Mouse (Mus musculus) retina, postnatal 1 day (tissue): ENCODE results near the gene Crebrf.

Experiments
- DNase-seq: peaks from one replicate; pipeline ENCODE4 v3.0.0-alpha.2; 2012

Gene Crebrf

DNA sequence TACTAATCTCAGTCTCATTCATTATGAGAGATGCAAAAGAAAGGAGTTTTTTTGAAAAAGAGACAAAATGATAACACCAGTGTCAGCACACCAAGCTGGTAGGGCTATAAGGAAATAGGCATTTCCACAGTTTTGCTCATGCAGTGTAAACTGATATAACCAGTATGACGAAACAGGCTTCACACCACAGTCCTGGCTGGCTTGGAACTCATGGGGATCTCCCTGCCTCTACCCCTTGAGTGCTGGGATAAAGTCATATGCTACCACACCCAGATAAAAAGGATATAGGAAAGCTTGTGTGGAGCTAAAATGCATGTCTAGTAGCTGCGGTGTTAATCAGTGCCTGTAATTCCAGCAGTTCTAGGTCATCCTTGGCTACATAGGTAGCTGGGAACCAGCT is 64.0 kb downstream of the Crebrf start:
- DNase-seq = no peak

DNA sequence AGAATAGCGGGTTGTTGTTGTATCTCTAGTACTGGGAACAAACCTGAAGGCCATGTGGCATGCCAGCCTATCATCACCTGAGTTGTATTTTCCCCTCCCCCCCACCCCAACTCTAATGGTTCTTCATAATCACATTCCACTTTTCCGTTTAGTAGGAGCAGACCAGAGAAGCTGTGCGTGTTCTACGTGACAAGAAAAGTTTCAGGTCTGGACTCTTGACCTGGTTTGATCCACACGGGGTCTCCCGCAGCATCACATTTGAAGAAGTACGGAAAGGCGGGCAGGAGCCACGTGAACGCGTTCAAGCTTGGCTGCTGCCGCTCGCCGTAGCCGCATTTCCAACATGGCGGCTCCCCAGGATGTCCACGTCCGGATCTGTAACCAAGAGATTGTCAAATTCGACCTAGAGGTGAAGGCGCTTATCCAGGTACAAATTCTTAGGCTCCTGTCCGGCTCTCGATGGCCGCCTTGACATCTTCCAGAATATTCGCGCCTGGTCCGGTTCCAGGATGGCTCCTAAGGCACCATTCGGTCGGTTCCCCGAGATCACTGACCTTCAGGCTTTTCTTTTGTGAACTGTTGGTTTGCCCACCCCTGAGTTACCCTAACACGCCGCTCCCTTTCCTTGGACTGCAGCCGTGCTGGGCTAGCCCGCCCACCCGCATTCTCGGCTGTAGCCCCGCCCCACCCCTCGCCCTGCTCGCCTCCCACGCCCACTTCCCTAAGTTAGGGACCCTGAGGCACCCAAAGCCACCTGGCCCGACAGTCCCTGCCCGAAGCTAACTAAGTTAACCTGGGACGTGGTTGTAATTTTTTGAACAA is 65.5 kb downstream of the Crebrf start, which contains the start of gene Bnip1:
Bnip1 (plus strand) TSS at position 317 of the 822 bp plus-strand sequence.
- DNase-seq = peak; percentile 88

DNA sequence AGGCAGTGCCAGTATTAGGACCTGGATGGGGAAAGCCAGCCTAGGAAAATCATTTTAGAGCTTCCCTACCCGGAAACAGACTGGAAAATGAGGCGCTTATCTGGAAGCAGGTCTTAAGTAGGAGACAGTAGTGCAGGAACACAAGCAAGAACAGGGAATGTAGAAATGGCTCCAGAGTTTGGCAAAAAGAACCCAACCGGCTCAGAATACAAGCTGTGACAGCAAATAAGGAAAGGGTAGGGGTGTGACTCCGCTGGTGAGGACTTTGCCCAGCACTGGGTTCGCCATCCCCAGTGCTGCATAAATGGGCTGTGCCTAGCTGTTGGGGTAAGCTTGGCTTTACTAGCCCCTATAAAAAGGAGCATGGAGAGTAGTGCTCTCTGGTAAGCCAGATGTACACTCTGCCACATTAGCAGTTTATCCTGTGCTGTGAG is 66.2 kb downstream of the Crebrf start:
- DNase-seq = no peak

DNA sequence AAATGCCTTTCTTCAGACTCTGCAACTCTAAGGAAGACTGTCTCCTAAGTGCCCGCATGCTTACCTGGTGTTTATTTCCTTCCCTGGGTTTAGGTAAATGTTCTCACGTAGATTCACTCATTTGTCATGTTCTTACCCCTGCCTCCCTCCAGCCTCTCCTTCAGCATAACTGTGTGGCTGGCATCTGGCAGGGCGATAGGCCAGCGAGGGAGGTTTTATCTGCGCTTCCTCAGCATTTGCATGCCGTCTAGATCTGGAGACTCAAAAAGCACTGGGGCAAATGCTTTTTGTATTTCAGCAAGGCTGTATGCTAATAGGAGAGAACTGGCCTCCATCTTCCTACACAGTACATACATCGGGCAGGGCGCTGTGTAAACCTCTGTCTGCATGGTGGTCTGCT is 69.1 kb downstream of the Crebrf start:
- DNase-seq = no peak

DNA sequence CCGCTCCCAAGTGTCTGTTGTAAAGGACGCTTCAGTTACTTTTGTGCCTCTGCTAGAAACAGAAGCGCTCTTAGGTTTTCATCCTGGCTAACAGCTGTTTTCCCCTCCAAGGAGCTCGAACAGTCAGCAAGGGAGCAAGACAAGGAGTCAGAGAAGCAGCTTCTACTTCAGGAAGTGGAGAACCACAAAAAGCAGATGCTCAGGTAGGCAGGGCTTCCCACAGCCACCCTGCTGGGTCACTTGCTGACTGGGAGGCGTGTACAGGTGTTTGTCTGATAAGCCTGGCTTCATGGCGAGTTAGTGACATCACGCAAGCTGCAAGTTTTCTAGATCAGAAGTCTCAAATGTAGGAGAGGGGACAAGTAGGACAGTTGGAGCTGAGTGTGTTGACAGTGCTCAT is 71.1 kb downstream of the Crebrf start:
- DNase-seq = no peak

DNA sequence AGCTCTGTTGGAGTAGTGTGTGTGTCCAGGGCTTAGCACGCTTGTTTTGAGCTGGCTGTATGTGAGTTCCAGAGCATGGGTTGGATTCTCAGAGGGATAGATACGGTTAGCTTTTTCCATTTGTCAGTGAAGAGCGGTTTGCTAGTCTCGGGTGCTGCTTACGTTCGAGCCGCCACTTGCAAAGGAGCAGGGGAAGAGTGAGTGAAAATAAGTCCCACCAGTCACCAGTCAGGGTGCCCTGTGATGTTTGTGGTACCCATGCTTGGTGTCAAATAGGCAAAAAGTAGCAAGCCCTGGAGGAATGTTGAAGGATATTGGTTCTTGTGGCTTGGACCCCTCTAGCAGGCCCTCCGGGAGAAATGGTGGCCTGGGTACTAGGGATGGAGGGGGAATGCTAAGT is 73.5 kb downstream of the Crebrf start:
- no peak for DNase-seq

DNA sequence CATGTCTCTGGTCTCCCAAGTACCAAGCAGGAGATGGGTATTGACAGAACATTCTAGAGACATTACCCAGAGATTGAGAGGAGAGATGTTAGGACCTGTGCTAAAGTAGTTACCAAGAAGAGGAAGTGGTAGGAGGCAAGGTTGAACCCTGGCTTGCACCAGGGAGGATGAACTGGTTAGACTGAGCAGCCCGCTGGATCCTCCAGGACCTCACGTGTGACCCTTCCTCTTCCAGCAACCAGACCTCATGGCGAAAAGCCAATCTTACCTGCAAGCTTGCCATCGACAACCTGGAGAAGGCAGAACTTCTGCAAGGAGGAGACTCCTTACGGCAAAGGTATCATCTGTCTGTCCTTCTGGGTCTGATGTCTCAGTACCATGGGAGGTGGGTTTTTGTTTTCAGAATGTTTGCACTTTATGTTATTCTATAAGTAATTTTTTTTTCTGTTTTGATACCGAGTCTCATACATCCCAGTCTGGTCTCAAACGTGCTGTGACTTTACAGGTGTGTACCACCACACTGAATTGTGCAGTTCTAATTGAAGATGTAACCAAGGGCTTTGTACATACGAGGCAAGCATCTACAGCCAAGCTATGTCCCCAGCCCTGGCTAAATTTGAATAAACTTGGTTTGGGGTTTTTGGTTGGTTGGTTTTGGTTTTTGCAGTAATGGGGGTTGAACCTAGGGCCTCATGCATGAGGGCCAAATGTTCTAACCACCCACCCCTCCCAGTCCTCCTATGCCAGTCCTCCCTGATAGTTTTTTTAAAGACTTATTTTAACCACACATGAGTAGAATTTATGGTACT is 74.2 kb downstream of the Crebrf start:
- no peak for DNase-seq

DNA sequence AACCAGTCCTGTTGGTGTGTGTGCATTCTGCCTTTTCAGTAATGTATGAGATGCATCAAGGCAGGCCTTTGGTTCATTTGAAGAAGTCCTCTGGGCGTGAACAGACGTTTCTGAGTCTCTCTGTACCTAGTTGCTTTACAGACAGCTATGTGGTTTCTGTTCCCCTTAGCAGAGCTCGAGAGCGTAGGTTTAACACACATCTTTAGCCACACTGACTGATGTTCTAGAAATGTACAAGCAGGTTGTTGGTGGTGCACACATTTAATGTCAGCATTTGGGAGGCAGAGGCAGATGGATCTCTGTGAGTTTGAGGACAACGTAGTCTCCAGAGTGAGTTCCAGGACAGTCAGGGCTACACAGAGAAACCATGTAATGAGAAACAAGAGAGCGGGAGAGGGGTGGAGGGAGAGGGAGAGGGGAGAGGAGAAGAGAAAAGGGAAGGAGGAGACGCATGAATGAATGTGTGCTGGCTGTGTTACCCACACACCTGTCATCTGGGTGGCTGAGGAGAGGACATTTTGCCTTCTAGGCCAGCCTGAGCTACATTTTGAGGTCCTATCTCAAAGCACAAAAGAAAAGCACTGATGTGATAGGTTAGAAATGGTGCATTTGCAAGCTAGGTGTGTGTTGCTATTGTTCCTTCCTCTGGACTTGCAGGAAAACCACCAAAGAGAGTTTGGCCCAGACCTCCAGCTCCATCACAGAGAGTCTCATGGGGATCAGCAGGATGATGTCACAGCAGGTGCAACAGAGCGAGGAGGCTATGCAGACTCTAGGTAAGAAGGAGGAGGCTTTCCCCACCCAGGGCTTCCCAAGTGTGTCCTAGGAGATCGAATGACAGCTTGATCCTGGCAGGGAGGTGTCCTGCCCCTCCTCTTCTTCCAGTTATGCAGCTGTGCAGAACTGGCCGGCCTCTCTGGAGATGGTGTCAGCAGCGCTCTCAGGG is 75.1 kb downstream of the Crebrf start:
- DNase-seq = no peak

DNA sequence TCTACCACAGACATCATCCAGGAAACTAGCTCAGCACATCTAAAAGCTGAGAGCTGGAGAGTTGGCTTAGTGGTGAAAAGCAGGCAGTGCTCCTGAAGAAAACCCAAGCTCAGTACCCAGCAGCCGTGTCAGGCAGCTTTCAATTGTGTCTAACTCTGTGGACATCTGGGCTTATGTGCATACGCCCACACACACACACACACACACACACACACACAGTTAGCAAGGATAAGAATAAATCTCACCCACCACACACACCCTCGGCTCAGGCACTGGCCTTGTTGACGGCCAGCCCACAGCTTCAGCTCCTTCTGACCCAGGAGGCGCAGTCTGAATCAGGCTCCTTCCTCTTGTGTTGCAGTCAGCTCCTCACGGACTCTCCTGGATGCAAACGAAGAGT is 76.1 kb downstream of the Crebrf start:
- no peak for DNase-seq

DNA sequence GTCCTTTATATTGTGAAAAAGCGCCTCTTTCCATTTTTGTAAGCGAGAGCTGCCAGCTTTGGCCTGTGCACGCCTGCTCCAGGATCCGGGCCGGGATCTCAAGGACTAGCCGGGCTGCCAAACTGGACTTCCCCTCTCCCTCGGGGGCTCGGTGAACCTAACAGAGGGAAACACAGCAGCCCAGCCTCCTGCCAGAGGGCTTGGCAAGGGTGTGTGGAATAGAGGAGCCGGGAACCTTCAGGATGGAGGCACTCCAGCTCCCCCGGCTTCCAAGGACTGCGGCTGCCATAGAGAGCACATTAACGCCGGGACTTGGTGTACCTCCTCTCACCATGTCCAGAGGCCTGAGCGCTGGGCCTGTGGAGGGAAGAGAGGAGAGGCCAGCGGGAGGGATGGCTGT is 76.6 kb downstream of the Crebrf start:
- DNase-seq = no peak

DNA sequence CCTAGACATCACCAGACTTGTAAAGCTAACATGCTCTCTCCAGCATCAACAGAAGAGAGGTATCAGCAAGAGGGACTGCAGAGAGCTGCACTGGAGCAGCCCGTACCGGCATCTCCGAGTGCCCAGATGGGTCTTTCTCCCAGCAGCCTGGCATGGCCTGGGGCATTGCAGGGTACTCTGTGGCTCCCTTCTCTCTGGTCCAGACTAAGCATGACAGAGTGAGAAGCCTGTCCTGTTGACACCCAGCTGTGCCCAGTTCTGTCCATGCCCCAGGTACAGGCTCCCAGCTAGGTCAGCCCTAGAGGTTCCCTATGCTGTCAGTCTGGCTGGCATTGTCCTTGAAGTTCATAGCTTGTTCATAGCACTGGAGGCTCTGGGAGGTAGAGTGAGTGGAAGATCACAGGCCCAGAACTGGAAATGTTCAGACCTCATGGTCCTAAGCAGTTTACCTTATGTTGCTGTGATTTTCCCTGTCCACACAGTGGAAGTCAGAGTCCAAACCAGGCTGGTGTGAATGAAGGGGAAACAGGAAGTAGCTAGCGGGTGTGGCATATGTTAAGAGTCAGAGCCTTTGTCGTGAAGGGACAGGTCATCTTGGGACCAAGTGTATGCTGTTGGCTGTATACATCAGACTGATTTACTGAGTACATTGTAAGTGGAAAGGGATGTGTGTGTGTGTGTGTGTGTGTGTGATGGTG is 77.8 kb downstream of the Crebrf start:
- DNase-seq = no peak

DNA sequence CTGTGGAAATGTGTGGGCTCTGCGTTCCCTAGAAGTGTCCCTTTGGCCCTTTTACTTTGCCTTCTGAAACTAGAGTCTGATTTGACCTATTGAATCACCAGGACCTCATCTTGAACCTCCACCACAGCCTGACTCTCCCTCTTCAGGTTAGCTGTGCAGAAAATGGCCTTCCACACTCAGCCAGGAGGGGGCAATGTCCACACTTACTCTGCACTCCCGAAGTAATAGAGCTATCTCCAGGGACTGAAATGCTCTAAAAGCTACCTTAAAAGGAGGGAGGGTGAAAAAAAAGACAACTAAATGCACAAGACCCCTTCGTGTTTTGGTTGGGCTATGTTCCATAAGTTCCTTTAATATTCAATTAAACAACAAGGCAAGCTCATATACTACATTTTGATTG is 79.3 kb downstream of the Crebrf start:
- DNase-seq = peak; percentile 51

DNA sequence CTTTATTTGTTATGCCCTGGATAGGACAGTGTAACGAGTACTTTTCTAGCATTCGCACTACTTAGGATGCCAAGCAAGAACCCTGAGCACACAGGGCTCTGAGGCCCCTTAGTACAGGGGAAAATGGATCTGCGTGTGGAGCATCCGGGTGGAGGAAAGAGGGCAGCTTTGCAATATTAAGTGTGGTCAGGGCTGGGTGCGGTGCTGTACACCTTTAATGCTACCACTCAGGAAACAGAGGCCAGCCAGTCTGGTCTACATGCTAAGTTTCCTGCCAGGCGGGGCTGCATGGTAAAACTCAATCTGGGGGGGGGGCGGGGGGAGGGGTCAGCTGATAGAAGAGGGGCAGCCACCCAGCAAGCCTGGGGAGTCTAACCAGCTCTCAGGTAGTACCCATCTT is 79.9 kb downstream of the Crebrf start:
- no peak for DNase-seq

DNA sequence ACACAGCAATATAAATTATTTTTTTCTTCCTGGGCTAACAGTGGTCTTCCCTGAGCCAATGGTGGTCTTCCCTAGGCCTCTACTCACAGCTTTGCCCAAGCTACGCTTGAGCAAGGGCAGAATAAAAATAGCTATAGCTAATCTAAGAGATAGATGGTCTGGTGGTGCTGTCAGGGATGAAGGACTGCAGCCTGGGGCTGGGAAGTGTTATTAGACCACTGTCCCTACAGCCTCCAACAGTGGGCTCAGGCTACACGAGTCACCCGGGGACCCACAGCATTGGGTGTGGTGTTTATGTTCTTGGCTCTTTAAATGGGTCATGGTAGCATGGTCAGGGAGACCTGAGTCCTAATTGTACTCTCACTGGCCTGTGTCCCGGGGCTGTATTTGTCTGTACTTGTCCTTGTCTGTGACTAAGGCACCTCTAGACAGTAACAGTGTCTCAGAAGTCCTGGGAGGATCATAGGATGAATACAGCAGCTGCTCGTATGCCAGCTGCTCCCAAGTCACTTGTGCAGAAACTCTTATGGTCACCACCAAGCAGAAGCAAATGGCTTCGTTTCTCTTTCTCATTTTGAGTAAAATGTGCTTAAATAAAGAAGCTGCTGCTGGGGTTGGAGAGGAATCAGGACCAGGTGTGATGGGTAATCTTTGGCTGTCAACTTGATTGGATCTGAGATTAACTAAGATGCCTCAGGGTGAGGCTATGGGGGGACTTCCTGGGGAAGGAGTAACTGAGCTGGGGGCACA is 82.1 kb downstream of the Crebrf start:
- DNase-seq = no peak

DNA sequence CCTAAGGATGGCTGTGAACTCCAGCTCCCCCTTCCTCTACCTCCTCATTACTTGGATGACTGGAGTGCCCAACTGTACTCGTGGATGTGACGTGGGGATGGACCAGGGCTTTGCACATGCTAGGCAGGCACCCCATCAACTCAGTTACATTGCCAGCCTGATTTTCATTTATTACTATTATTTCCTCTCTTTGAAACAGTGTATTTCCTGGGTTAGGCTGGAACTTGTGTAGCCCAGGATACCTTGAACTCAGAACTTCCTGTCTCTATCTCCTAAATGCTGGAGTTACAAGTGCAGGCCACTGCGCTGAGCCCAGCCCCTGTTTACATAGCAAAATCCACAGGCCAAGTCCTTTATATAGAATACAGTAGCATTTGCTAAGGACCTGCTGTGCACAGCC is 87.4 kb downstream of the Crebrf start:
- no peak for DNase-seq

DNA sequence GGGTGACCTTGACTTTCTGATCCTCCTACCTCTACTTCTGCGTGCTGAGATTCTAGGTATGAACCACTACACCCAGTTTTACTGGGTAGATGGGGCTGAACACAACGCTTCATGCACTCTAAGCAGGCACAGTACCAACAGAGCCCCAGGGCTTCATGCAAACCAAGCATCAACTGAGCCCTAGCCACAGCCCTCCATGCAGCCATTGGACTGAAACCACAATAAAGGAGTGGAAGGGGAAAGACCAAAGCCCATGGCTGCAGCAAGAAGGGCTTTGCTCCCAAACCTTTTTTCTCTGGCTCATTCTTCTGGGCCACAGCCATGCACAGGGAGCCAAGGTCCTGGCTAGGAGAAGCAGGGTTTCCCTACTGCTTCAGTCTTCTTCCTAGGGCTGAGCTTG is 97.2 kb downstream of the Crebrf start:
- DNase-seq = no peak

DNA sequence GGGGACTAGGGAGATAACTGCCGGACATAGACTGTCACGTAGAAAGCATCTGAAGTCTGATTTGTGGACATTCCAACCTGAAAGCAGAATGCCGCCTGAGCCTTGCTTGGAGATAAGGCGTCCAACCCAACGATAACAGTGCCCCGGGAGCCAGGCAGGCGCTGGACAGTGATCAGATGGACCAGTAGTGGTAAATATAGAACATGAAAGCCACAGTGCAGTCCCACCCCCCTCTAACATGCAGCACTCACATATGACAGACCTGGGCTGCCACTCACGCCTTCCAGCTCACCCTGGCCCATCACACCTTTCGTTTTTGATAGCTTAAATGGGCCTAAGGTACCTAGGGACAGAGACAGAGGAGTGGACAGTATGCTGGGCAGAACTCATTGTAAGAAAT is 98.0 kb downstream of the Crebrf start:
- DNase-seq = no peak

DNA sequence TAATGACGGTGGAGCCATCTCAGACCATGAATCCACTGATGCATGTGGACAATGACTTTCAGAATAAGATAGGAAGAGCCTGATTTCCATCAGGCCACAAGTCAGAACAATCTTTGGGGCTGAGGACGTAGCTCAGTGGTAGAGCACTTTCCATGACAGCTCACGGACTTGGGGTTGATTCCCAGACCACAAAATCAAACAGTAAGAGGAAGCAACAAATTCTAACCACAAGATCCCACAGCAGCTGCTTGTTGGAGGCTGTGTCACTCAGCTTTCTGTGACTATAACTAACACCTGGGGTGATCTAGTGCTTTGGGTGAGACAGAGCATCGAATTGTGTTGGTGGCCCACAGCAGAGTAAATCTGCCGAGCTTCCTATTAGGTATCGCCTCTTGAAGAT is 101.4 kb downstream of the Crebrf start:
- no peak for DNase-seq

DNA sequence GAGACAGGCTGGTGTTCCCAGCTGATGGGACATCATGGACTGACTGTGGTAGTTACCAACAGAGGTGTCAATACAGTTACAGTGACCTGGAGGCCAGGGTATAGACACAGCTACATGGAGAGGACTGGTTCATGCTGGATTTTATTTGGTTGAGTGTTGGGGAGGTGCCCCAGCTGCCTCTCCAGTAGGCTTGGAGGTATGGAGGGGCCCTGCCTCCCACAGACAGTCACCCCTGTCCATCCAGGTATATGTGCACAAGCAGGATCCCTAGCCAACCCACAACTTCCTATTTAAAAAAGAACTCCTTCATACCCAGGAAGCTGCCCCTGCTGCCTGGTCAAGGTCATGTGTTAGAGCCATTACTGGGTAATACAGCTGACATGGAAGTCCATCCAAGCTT is 102.3 kb downstream of the Crebrf start:
- no peak for DNase-seq

DNA sequence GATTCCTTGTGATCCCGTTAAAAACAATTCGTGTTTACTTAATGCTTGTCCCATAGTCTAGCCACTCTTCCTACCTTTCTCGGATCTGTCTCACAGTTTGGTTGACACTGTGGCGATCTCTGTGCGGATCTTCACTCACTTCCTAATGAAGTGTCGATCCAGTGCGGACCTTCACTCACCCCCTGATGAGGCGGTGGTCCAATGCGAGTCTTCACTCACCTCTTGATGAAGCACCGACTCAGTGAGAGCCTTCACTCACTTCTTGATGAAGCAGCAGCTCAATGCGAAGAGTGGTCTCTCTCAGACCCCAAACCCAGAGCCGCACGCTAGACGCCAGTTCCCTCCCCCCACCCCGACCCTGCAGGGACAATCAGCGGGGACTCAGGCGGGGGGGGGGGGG is 110.7 kb downstream of the Crebrf start:
- DNase-seq = no peak
